8 mouse cellular contexts compared by ENCODE assay signal in genomic region chr8:10438772-10439171, GRCm38 (mm10).
DNase-seq lines count a peak whose midpoint lies in the region; ATAC-seq lines count a peak whose summit lies in the region.

No protein-coding gene starts in this region.

- peak; percentile 39 for ATAC-seq in forebrain, embryonic 16.5 days
- peak; percentile 64; the same call in 1 of the 2 replicates for ATAC-seq in hindbrain, embryonic 12.5 days (ENCODE audit: low FRiP score)
- peak; percentile 70 for ATAC-seq in megakaryocyte-erythroid progenitor cell, adult 5-6 weeks (replicated peaks; ENCODE audit: low FRiP score, low TSS enrichment, poor library complexity, severe bottlenecking)

- peak; percentile 78 for DNase-seq in NIH3T3 (ENCODE audit: low read depth)
- peak; percentile 51 for DNase-seq in cerebellum, adult 11 months
- DNase-seq in layer of hippocampus, postnatal 25 days (ENCODE audit: extremely low spot score in 1 of 2, low spot score in 1 of 2), result peak; percentile 63 to 76
- DNase-seq in right cerebral cortex, adult 2 months (ENCODE audit: low spot score in 2 of 2), result peak; percentile 81 to 83
- DNase-seq in urinary bladder, postnatal 14 days (ENCODE audit: low spot score), result peak; percentile 65

- H3K9ac ChIP-seq in forebrain, embryonic 16.5 days (replicated peaks; ENCODE audit: low read depth, low read length), result no peak overlapping the region
- no peak overlapping the region for H3K9ac ChIP-seq in hindbrain, embryonic 12.5 days

- 14% methylated on average over 11 of the region's 11 CpGs for WGBS in forebrain, embryonic 16.5 days
- WGBS in hindbrain, embryonic 12.5 days, result 21% methylated on average over 11 of the region's 11 CpGs

- peaks cover 13% of the 10 kb centered on the region for H3K4me1 ChIP-seq in forebrain, embryonic 16.5 days (replicated peaks; ENCODE audit: control insufficient read depth, insufficient read depth, low read length)
- peaks cover 12% of the 10 kb centered on the region for H3K4me1 ChIP-seq in hindbrain, embryonic 12.5 days

- H3K27me3 ChIP-seq in forebrain, embryonic 16.5 days (replicated peaks; ENCODE audit: control insufficient read depth, insufficient read depth, low read length), result no peaks in the 10 kb centered on the region
- H3K27me3 ChIP-seq in hindbrain, embryonic 12.5 days, result no peaks in the 10 kb centered on the region; the same call in 1 of the 2 replicates

- H3K4me3 ChIP-seq in forebrain, embryonic 16.5 days (replicated peaks; ENCODE audit: low read length), result no peak overlapping the region
- H3K4me3 ChIP-seq in hindbrain, embryonic 12.5 days, result no peak overlapping the region

- H3K36me3 ChIP-seq in forebrain, embryonic 16.5 days (ENCODE audit: control insufficient read depth, insufficient read depth), result no peaks in the 10 kb centered on the region
- H3K36me3 ChIP-seq in hindbrain, embryonic 12.5 days, result no peaks in the 10 kb centered on the region

- H3K4me2 ChIP-seq in forebrain, embryonic 16.5 days (ENCODE audit: low read length), result no peak overlapping the region
- no peak overlapping the region for H3K4me2 ChIP-seq in hindbrain, embryonic 12.5 days (replicated peaks)

- H3K9me3 ChIP-seq in forebrain, embryonic 16.5 days (ENCODE audit: control insufficient read depth, low read length), result no peaks in the 10 kb centered on the region
- no peaks in the 10 kb centered on the region for H3K9me3 ChIP-seq in hindbrain, embryonic 12.5 days (replicated peaks)

- no peak overlapping the region for H3K27ac ChIP-seq in forebrain, embryonic 16.5 days (ENCODE audit: low read length)
- H3K27ac ChIP-seq in hindbrain, embryonic 12.5 days, result no peak overlapping the region
